Mouse (Mus musculus): ENCODE measurements around the gene Gpr63. TPM values are rescaled to one million over a fixed set of nuclear protein-coding genes. Genes with fewer than 3 reads are reported as not detected.
"Not testable (repeated sequence)": the region's sequence is repeated elsewhere in the genome, so short reads cannot be mapped to it uniquely, and the experiment has no call there.

Gene Gpr63
- polyA plus RNA-seq, 1 experiment from 2014 or later = 1.7 TPM

- no peaks in the 10 kb centered on the region for H3K4me1 ChIP-seq
- WGBS = 42% methylated on average over 5 of the region's 5 CpGs
- H3K36me3 ChIP-seq = peaks cover 23% of the 10 kb centered on the region
- no peak overlapping the region for H3K4me2 ChIP-seq (replicated peaks)
- no peak overlapping the region for H3K27ac ChIP-seq
- no peaks in the 10 kb centered on the region for H3K27me3 ChIP-seq
- H3K4me3 ChIP-seq = no peak overlapping the region
- no peak overlapping the region for H3K9ac ChIP-seq
- no peak for ATAC-seq (ENCODE audit: low FRiP score, low read depth)
- H3K9me3 ChIP-seq = 0 out of 2 replicates have a peak, but pooled peaks cover 3% of the 10 kb centered on the region
Measured at GRCm38 (mm10) chr4:25011780-25012179, 45.6 kb downstream of the Gpr63 start.

- no peak overlapping the region for H3K4me3 ChIP-seq
- H3K4me2 ChIP-seq (replicated peaks) = no peak overlapping the region
- ATAC-seq (ENCODE audit: low FRiP score, low read depth) = no peak
- no peaks in the 10 kb centered on the region for H3K4me1 ChIP-seq
- H3K9ac ChIP-seq = no peak overlapping the region
- peaks cover 14% of the 10 kb centered on the region for H3K36me3 ChIP-seq
- WGBS = 90% methylated on average over 3 of the region's 3 CpGs
- no peaks in the 10 kb centered on the region for H3K9me3 ChIP-seq
- H3K27ac ChIP-seq = no peak overlapping the region
- H3K27me3 ChIP-seq = no peaks in the 10 kb centered on the region
Measured at GRCm38 (mm10) chr4:25012726-25013125, 46.5 kb downstream of the Gpr63 start.

DNA sequence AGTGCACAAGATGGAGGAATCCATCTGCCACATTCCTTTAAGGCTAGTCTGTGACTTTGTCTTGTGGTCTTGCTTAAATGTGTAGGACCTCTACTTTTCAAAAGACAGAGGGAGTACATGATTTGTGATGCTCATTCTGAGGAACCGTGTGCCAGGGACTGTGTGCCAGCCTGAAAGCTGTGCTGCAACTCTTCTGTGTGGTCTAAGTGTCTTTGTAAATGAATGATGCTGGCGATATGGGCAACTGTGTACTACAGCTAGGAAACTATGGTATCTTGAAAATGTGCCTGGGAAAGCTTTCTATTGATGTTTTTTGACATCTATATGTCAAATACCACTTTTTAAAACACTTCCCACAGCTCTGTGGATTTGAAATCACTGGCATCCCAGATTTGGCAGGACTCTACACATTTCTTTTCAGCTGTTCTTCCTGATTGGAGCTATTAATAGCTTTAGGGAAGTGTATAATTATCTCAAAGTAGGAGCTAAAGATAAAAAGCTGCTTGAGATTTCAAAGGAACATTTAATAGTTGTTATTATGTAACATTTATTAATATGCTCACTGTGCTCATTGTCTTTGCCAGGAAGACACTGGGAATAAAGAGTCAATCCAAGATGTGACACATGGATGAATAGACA, 48.9 kb downstream of the Gpr63 start:
- Histone ChIP-seq H3K27me3 (no peaks in the 10 kb centered on the region), H3K36me3 (no peaks in the 10 kb centered on the region), H3K27ac (no peak overlapping the region), H3K4me3 (no peak overlapping the region), H3K9ac (no peak overlapping the region), H3K4me2 (replicated peaks) (no peak overlapping the region), H3K4me1 (no peaks in the 10 kb centered on the region), H3K9me3 (no peaks in the 10 kb centered on the region)
- ATAC-seq (ENCODE audit: low FRiP score, low read depth) = no peak
- 84% methylated on average over 2 of the region's 2 CpGs for WGBS

DNA sequence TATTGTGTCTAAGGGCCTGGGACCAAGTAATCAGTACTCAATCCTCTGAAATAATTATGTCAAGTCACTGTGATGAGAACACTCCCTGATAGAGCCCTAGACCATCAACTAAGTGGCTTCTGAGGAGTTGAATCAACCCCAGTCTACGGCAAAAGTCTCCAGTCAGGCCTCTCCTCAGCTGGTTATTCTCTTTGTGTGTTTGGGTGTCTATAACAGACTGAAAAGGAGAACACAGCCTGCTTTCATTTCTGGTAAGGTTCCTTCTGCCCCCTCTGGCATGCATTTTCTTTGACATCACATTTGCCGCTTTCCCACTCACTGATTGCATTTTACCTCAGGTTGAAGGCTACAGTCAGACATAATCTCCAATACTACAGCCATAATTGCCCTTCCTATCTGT, 62.0 kb downstream of the Gpr63 start:
- no peaks in the 10 kb centered on the region for H3K9me3 ChIP-seq
- H3K4me3 ChIP-seq = no peak overlapping the region
- H3K27ac ChIP-seq = 0 out of 2 replicates have a peak overlapping the region, but pooled peaks have one; percentile 3
- 82% methylated on average over 2 of the region's 2 CpGs for WGBS
- H3K9ac ChIP-seq = no peak overlapping the region
- H3K4me1 ChIP-seq = no peaks in the 10 kb centered on the region
- H3K36me3 ChIP-seq = no peaks in the 10 kb centered on the region
- no peak overlapping the region for H3K4me2 ChIP-seq (replicated peaks)
- ATAC-seq (ENCODE audit: low FRiP score, low read depth) = no peak
- no peaks in the 10 kb centered on the region for H3K27me3 ChIP-seq

DNA sequence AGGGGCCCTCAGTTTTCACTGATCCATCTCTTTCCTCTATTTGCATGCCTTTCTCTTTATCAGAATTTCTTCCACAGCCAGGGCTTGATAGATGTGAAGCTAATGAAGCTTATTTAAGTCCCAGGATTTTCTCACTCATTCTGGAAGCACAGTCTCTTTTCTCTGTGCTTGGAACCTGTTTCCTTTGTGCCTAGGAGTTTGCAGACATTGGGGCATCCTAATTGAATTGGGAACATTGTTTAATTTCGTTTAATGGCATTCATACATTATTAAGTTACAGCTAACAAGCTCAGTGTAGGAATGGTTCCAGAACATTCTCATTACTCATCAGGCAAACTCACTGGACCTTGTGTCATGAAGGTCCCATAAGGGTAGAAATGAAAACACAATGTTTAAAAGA, 62.5 kb downstream of the Gpr63 start:
- Histone ChIP-seq H3K36me3 (no peaks in the 10 kb centered on the region), H3K4me1 (no peaks in the 10 kb centered on the region), H3K27me3 (no peaks in the 10 kb centered on the region), H3K4me2 (replicated peaks) (no peak overlapping the region), H3K27ac (no peak overlapping the region), H3K9ac (no peak overlapping the region), H3K9me3 (no peaks in the 10 kb centered on the region), H3K4me3 (no peak overlapping the region)
- 69% methylated on average over 1 of the region's 1 CpGs for WGBS
- ATAC-seq (ENCODE audit: low FRiP score, low read depth) = no peak

GRCm38 (mm10) chr4:25029875-25030274, 63.7 kb downstream of the Gpr63 start:
- H3K9ac ChIP-seq = no peak overlapping the region
- peaks cover 3% of the 10 kb centered on the region; the same call in 1 of the 2 replicates for H3K4me1 ChIP-seq
- H3K4me3 ChIP-seq = no peak overlapping the region
- ATAC-seq (ENCODE audit: low FRiP score, low read depth) = no peak
- H3K27me3 ChIP-seq = no peaks in the 10 kb centered on the region
- no peak overlapping the region for H3K27ac ChIP-seq
- H3K9me3 ChIP-seq = no peaks in the 10 kb centered on the region
- no peak overlapping the region for H3K4me2 ChIP-seq (replicated peaks)
- 84% methylated on average over 4 of the region's 4 CpGs for WGBS
- H3K36me3 ChIP-seq = no peaks in the 10 kb centered on the region

- peaks cover 26% of the 10 kb centered on the region for H3K4me1 ChIP-seq
- no peaks in the 10 kb centered on the region for H3K9me3 ChIP-seq
- no peak overlapping the region for H3K9ac ChIP-seq
- H3K27ac ChIP-seq = peak overlapping the region; percentile 48; the same call in 1 of the 2 replicates
- H3K4me3 ChIP-seq = no peak overlapping the region
- no peaks in the 10 kb centered on the region for H3K36me3 ChIP-seq
- peak overlapping the region; percentile 16; the same call in 1 of the 2 replicates for H3K4me2 ChIP-seq (replicated peaks)
- ATAC-seq (ENCODE audit: low FRiP score, low read depth) = peak; percentile 72
- WGBS = 15% methylated on average over 6 of the region's 6 CpGs
- no peaks in the 10 kb centered on the region for H3K27me3 ChIP-seq
Measured at GRCm38 (mm10) chr4:25035158-25035791, 69.1 kb downstream of the Gpr63 start.

DNA sequence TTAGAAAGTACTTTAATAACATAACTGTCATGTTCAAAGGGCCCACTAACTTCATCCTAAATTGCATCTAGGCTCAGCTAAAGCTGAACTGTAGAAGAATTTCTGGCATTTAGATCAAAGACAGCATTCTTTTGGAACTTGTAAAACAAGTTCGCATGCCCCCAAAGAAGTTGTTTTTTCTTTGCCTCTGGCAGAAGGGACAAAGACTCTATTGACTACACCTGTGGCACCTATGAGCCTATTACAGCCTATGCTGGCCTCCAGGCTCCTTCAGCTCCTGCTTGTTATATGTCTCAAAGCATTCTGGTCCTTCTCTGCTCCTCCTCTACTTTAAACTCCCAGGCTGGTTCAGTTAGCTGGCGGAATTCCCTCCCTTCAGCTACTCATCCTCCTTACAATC, 69.6 kb downstream of the Gpr63 start:
- Histone ChIP-seq H3K4me3 (no peak overlapping the region), H3K9me3 (no peaks in the 10 kb centered on the region), H3K27ac (no peak overlapping the region), H3K27me3 (no peaks in the 10 kb centered on the region), H3K36me3 (no peaks in the 10 kb centered on the region), H3K4me2 (replicated peaks) (peak overlapping the region; percentile 1; the same call in 1 of the 2 replicates), H3K4me1 (peaks cover 26% of the 10 kb centered on the region), H3K9ac (no peak overlapping the region)
- ATAC-seq (ENCODE audit: low FRiP score, low read depth) = peak; percentile 68
- 29% methylated on average over 2 of the region's 2 CpGs for WGBS

DNA sequence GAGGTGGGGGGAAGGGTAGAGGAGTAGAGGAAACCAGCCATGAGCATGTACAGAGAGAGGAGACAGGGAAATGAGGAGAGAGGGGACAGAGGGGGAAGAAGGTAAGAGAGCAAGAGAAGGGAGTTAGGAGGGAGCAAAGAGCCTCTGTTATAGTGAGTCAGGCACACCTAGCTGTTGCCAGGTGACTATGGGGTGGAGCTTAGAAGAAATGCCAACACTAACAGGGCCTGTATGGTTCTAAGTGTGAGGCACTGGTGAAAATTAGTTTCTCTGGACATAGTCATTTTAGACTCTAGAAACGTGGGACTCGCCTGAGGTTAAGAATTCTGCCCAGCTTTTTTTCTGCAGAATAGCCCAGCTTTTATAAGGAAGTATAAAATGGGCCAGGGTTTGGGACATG, 71.1 kb downstream of the Gpr63 start:
- no peak overlapping the region for H3K4me2 ChIP-seq (replicated peaks)
- 0 out of 2 replicates have a peak, but pooled peaks have one; percentile 54 for ATAC-seq (ENCODE audit: low FRiP score, low read depth)
- WGBS = 53% methylated on average over 2 of the region's 2 CpGs
- no peaks in the 10 kb centered on the region for H3K9me3 ChIP-seq
- no peak overlapping the region for H3K9ac ChIP-seq
- no peaks in the 10 kb centered on the region for H3K27me3 ChIP-seq
- no peak overlapping the region for H3K27ac ChIP-seq
- H3K4me1 ChIP-seq = peaks cover 26% of the 10 kb centered on the region
- H3K4me3 ChIP-seq = no peak overlapping the region
- H3K36me3 ChIP-seq = no peaks in the 10 kb centered on the region

- not testable (repeated sequence) for H3K27ac ChIP-seq; H3K36me3 ChIP-seq; H3K4me1 ChIP-seq; H3K4me3 ChIP-seq; H3K27me3 ChIP-seq; H3K9ac ChIP-seq; H3K4me2 ChIP-seq (replicated peaks); H3K9me3 ChIP-seq; ATAC-seq (ENCODE audit: low FRiP score, low read depth)
- WGBS = 67% methylated on average over 1 of the region's 1 CpGs
Measured at GRCm38 (mm10) chr4:25055541-25055940, 89.3 kb downstream of the Gpr63 start.

All from limb, embryonic 13.5 days (tissue).